Mouse (Mus musculus) bone marrow, adult 2 months (tissue): ENCODE measurements around the gene Lrrc8a.

Source experiments
- CTCF ChIP-seq: fragments of 200-500 bp; IDR thresholded peaks from 2 replicates; pipeline ENCODE4 v1.5.1; 2011; ENCODE audit warnings: low read length, control low read depth; ENCODE audit not compliant: control insufficient read depth, insufficient read depth
- POLR2A ChIP-seq: fragments of 200-500 bp; IDR thresholded peaks from 2 replicates; pipeline ENCODE4 v1.6.1; 2011; ENCODE audit warnings: low read depth, mild to moderate bottlenecking, control low read depth, low read length, borderline replicate concordance; ENCODE audit not compliant: control insufficient read depth

- TF ChIP-seq CTCF (no peak), POLR2A (no peak)
Measured at GRCm38 (mm10) chr2:30265767-30266253, 28.3 kb downstream of the Lrrc8a start, which contains the start of gene Phyhd1.
